Mouse (Mus musculus) erythroblast, embryonic 14.5 days (primary cell): ENCODE results near the gene Fntb.

Experiments used
- GATA1 ChIP-seq: IDR thresholded peaks from 2 replicates; pipeline ENCODE4 v1.6.1; 2012; ENCODE audit warnings: low read length, inconsistent platforms, mixed read lengths
- TAL1 ChIP-seq: IDR thresholded peaks from 3 replicates; pipeline ENCODE4 v1.6.1; 2012; ENCODE audit warnings: low read length, inconsistent platforms, mixed read lengths

- no peak for TF ChIP-seq GATA1
- no peak for TF ChIP-seq TAL1
These were observed 127.7 kb downstream of the Fntb start for GRCm38 (mm10) chr12:76892910-76893695.
